Mouse (Mus musculus) heart, postnatal 0 days (tissue): ENCODE measurements around the gene Eif2d.

Source experiments
- CTCF ChIP-seq: IDR thresholded peaks from 2 replicates; pipeline ENCODE4 v1.5.1; 2016; ENCODE audit warnings: antibody characterized with exemption, control low read depth, low read depth
- EP300 ChIP-seq: IDR thresholded peaks from 2 replicates; pipeline ENCODE4 v1.6.1; 2016; ENCODE audit warnings: antibody characterized with exemption, low read depth

DNA sequence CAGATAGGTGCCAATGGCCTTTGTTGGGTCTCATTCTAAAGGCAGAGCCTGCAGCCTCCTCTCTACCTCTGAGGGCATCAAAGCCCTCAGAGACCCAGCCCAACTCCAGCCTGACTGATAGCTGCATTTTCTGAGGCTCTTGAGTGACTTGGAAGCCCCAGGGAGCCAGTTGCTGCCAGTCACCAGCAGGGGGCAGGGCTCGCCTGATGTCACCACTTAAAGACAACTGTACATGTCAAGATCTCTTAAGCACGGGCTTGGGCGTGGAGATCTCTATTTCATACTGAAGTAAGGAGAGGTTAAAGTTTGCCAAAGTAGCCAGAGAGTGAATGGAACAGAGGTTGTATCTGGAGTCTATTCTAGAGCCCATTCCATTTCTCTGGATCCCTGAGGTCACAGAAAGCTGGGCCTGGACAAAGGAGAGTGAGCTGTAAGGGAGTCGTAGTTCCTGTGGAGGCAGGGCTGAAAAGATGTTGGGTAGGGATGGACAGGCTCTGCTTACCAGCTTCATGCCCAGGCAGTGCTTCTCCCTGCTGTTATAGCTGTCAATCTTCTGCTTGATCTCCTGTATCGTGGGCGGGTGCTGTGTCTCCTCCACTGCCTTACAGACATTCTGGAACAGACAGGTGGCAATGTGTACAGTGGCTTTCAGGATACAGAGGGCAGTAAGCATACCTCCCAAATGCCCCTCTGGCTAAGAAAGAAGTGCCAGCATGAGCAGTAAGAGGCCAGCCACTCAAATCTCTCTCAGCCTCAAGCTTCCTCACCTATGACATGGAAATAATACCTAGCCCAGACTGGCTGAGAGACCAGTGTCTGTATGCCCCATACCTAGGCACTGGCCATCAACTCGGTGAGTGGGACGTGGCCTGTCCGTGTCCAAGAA, 28.9 kb downstream of the Eif2d start:
- peak; percentile 90 for TF ChIP-seq CTCF
- no peak for TF ChIP-seq EP300
